In genomic region chr9:102729093-102729845, GRCm38 (mm10) we compare ENCODE assay signal across 17 mouse cellular contexts. TPM values are rescaled to one million over a fixed set of nuclear protein-coding genes. Genes with fewer than 3 reads are reported as not detected.
DNase-seq lines count a peak whose midpoint lies in the region; ATAC-seq and TF ChIP-seq lines count a peak whose summit lies in the region.
"Had no signal": no experiment of that assay in that cellular context is flagged by ENCODE, and none has a peak within 500 bp of the region (broad histone marks: within the 10 kb centered on the region; RNA-seq: fewer than 3 reads in every experiment).

No protein-coding gene starts in this region.

- no peaks in the 10 kb centered on the region for H3K27me3 ChIP-seq in limb, embryonic 15.5 days
- no peaks in the 10 kb centered on the region for H3K27me3 ChIP-seq in limb, embryonic 10.5 days (ENCODE audit: low read depth, poor library complexity, severe bottlenecking)
- no peaks in the 10 kb centered on the region for H3K27me3 ChIP-seq in kidney, postnatal 0 days (ENCODE audit: insufficient read depth, low read length)
- H3K27me3 ChIP-seq in hindbrain, postnatal 0 days (ENCODE audit: insufficient read depth, low read length) = no peaks in the 10 kb centered on the region
- H3K27me3 ChIP-seq: embryonic facial prominence, embryonic 12.5 days had no signal

- no peak for ATAC-seq in limb, embryonic 15.5 days (ENCODE audit: insufficient number of reproducible peaks, low FRiP score, low TSS enrichment, low read depth)
- ATAC-seq in kidney, postnatal 0 days (replicated peaks; ENCODE audit: low FRiP score, low read depth) = no peak
- no peak for ATAC-seq in hindbrain, postnatal 0 days
- ATAC-seq: forebrain, embryonic 14.5 days; liver, embryonic 12.5 days had no signal

- TF ChIP-seq CTCF in gastrocnemius, adult 2 months (IDR thresholded peaks at IDR 0.05) = no peak
- TF ChIP-seq CTCF in kidney, postnatal 0 days (IDR thresholded peaks at IDR 0.05; ENCODE audit: low read depth) = no peak
- no peak for TF ChIP-seq CTCF in hindbrain, postnatal 0 days (IDR thresholded peaks at IDR 0.05; ENCODE audit: low read depth)

- H3K27ac ChIP-seq in gastrocnemius, adult 2 months = peak overlapping the region; percentile 99
- peak overlapping the region; percentile 23; the same call in 1 of the 2 replicates for H3K27ac ChIP-seq in limb, embryonic 15.5 days
- H3K27ac ChIP-seq in limb, embryonic 10.5 days = no peak overlapping the region
- peak overlapping the region; percentile 13; the same call in 1 of the 2 replicates for H3K27ac ChIP-seq in kidney, postnatal 0 days
- H3K27ac ChIP-seq in hindbrain, postnatal 0 days = no peak overlapping the region
- H3K27ac ChIP-seq: embryonic facial prominence, embryonic 12.5 days; hindbrain, embryonic 14.5 days; liver, embryonic 12.5 days; macrophage had no signal

- intact Hi-C loops in gastrocnemius, adult 2 months (cut with DNase I) = no loop called here
- intact Hi-C loops in gastrocnemius, postnatal 36 days (cut with DNase I) = loop anchor here (2.0 kb wide), 1 partner anchor 42 kb away; no protein-coding TSS in a partner anchor

- H3K36me3 ChIP-seq in limb, embryonic 15.5 days = peaks cover 94% of the 10 kb centered on the region
- peaks cover 100% of the 10 kb centered on the region for H3K36me3 ChIP-seq in limb, embryonic 10.5 days
- peaks cover 79% of the 10 kb centered on the region for H3K36me3 ChIP-seq in kidney, postnatal 0 days (ENCODE audit: insufficient read depth, low read length)
- peaks cover 85% of the 10 kb centered on the region for H3K36me3 ChIP-seq in hindbrain, postnatal 0 days (ENCODE audit: insufficient read depth, low read length)
- H3K36me3 ChIP-seq: G1E had no signal

- no peak for DNase-seq in gastrocnemius, adult 2 months
- no peak for DNase-seq in gastrocnemius, postnatal 36 days
- DNase-seq in limb, embryonic 10.5 days (ENCODE audit: low spot score) = no peak
- peak; percentile 83 for DNase-seq in R1 (ENCODE audit: low read depth, low spot score)
- no peak for DNase-seq in kidney, postnatal 0 days (ENCODE audit: low spot score)
- no peak for DNase-seq in cerebellum, postnatal 10 days
- DNase-seq in hindbrain, postnatal 0 days (ENCODE audit: low spot score) = no peak
- DNase-seq: cerebellum, postnatal 14 days; gastrocnemius, postnatal 14 days; right cerebral cortex, postnatal 25 days had no signal

- peaks cover 56% of the 10 kb centered on the region for H3K4me1 ChIP-seq in limb, embryonic 15.5 days
- H3K4me1 ChIP-seq in limb, embryonic 10.5 days = peaks cover 46% of the 10 kb centered on the region
- H3K4me1 ChIP-seq in kidney, postnatal 0 days (replicated peaks; ENCODE audit: insufficient read depth, low read length) = peaks cover 46% of the 10 kb centered on the region
- H3K4me1 ChIP-seq in hindbrain, postnatal 0 days (ENCODE audit: insufficient read depth, low read length) = peaks cover 20% of the 10 kb centered on the region; the same call in 1 of the 2 replicates

- H3K9me3 ChIP-seq in limb, embryonic 15.5 days = no peaks in the 10 kb centered on the region
- no peaks in the 10 kb centered on the region for H3K9me3 ChIP-seq in limb, embryonic 10.5 days (replicated peaks)
- H3K9me3 ChIP-seq in kidney, postnatal 0 days (replicated peaks; ENCODE audit: low read length) = no peaks in the 10 kb centered on the region
- H3K9me3 ChIP-seq in hindbrain, postnatal 0 days (ENCODE audit: low read length) = no peaks in the 10 kb centered on the region
- H3K9me3 ChIP-seq: embryonic facial prominence, embryonic 12.5 days; G1E; liver, embryonic 12.5 days had no signal

- no peak overlapping the region for H3K9ac ChIP-seq in limb, embryonic 15.5 days
- no peak overlapping the region for H3K9ac ChIP-seq in kidney, postnatal 0 days (ENCODE audit: low read depth, low read length)
- H3K9ac ChIP-seq in hindbrain, postnatal 0 days (replicated peaks; ENCODE audit: low read length) = no peak overlapping the region
- H3K9ac ChIP-seq: embryonic facial prominence, embryonic 12.5 days; hindbrain, embryonic 14.5 days; liver, embryonic 12.5 days had no signal

- 87% methylated on average over 21 of the region's 21 CpGs for WGBS in limb, embryonic 15.5 days
- 94% methylated on average over 21 of the region's 21 CpGs for WGBS in limb, embryonic 10.5 days
- WGBS in kidney, postnatal 0 days = 91% methylated on average over 21 of the region's 21 CpGs
- WGBS in hindbrain, postnatal 0 days = 69% methylated on average over 21 of the region's 21 CpGs

- H3K4me3 ChIP-seq in gastrocnemius, adult 2 months = no peak overlapping the region
- no peak overlapping the region for H3K4me3 ChIP-seq in limb, embryonic 15.5 days
- H3K4me3 ChIP-seq in limb, embryonic 10.5 days = no peak overlapping the region
- no peak overlapping the region for H3K4me3 ChIP-seq in kidney, postnatal 0 days (replicated peaks; ENCODE audit: low read depth, low read length)
- no peak overlapping the region for H3K4me3 ChIP-seq in hindbrain, postnatal 0 days (ENCODE audit: low read length)
- H3K4me3 ChIP-seq: embryonic facial prominence, embryonic 12.5 days; liver, embryonic 12.5 days had no signal

- H3K4me2 ChIP-seq in limb, embryonic 15.5 days = no peak overlapping the region
- H3K4me2 ChIP-seq in kidney, postnatal 0 days (ENCODE audit: low read length) = no peak overlapping the region
- H3K4me2 ChIP-seq in hindbrain, postnatal 0 days (ENCODE audit: low read depth, low read length) = no peak overlapping the region
- H3K4me2 ChIP-seq: embryonic facial prominence, embryonic 12.5 days; hindbrain, embryonic 14.5 days; liver, embryonic 12.5 days had no signal

RNA-seq across cellular contexts. Expression of gene Amotl2, which starts 12.8 kb away (rescaled TPM):
- 10 to 100 TPM; 13.7 to 28.5 TPM for total RNA-seq in gastrocnemius, adult 2 months (2021)
- 10 to 100 TPM; 12.0 to 20.5 TPM for total RNA-seq in gastrocnemius, postnatal 36 days (2021)
- 60.7 and 61.5 TPM in 2 replicates for polyA plus RNA-seq in limb, embryonic 15.5 days (2015; fragmentation: Nextera tagmentation; extraction: Ambion mirVana)
- 41.6 and 49.1 TPM in 2 replicates for polyA plus RNA-seq in limb, embryonic 10.5 days (2016; fragmentation: Nextera tagmentation; extraction: Ambion mirVana)
- polyA plus RNA-seq in kidney, postnatal 0 days (2015; fragmentation: Nextera tagmentation; extraction: Ambion mirVana) = 40.8 and 44.3 TPM in 2 replicates
- total RNA-seq in hindbrain, postnatal 0 days (2014; rRNA removed) = 116 and 162 TPM in 2 replicates
- 27.3 and 31.0 TPM in 2 replicates for polyA plus RNA-seq in hindbrain, postnatal 0 days (2015; fragmentation: Nextera tagmentation; extraction: Ambion mirVana)
- polyA plus RNA-seq: G1E had no signal

Comparison
In these comparisons a context has a peak if more than half of its experiments do, and no peak if none do; other contexts are left out.
1. H3K27ac ChIP-seq: peak in gastrocnemius, adult 2 months (single experiment), limb, embryonic 15.5 days (single experiment) and kidney, postnatal 0 days (single experiment); none in limb, embryonic 10.5 days (single experiment) and hindbrain, postnatal 0 days (single experiment).